Comparison of ENCODE assay signal across 30 mouse cellular contexts in the genomic region with DNA sequence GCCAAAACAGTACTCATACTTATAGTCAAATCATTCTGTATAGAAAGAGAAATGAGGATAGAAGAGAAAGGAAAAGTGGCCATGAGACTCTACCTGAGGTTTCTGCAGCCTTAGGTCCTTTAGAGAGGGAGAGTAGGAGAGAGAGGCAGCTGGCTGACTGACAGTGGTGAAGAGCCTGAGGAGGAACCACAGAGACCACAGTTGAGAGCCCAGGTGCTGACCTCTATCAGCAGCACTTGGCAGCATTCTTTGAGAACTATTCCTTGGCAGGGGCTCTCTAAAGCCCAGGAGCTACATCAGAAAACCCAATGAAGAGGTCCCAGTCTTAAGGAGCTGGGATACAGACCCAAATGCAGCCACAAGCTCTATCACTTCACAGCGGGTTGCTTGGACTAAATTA.
"Had no signal": no experiment of that assay in that cellular context is flagged by ENCODE, and none has a peak within 500 bp of the region (broad histone marks: within the 10 kb centered on the region; RNA-seq: fewer than 3 reads in every experiment).

No protein-coding gene starts in this region.

- H3K4me2 ChIP-seq: limb, embryonic 12.5 days; limb, embryonic 13.5 days; limb, embryonic 15.5 days; liver, embryonic 11.5 days; liver, embryonic 12.5 days; liver, embryonic 13.5 days; liver, embryonic 15.5 days; lung, embryonic 14.5 days; lung, embryonic 15.5 days; midbrain, embryonic 11.5 days; midbrain, embryonic 12.5 days; midbrain, embryonic 13.5 days; midbrain, embryonic 15.5 days had no signal

- DNase-seq: left cerebral cortex, postnatal 4 days; liver; liver, embryonic 13.5 days; liver, postnatal 0 days; lung, adult 18-20 months; lung, adult 2 months; lung, embryonic 14.5 days; lung, postnatal 10 days; lung, postnatal 14 days; lung, postnatal 36 days; lung, postnatal 4 days; midbrain, embryonic 14.5 days had no signal

- H3K36me3 ChIP-seq: limb, embryonic 10.5 days; limb, embryonic 12.5 days; limb, embryonic 13.5 days; limb, embryonic 15.5 days; liver, embryonic 12.5 days; liver, embryonic 13.5 days; liver, embryonic 15.5 days; lung, embryonic 15.5 days; midbrain, embryonic 10.5 days; midbrain, embryonic 12.5 days; midbrain, embryonic 13.5 days; midbrain, embryonic 15.5 days had no signal

- ATAC-seq: liver, embryonic 12.5 days; liver, postnatal 0 days; lung, postnatal 0 days; midbrain, embryonic 13.5 days; midbrain, embryonic 15.5 days; midbrain, embryonic 16.5 days had no signal

- H3K4me3 ChIP-seq: limb, embryonic 10.5 days; limb, embryonic 12.5 days; limb, embryonic 13.5 days; limb, embryonic 15.5 days; liver, embryonic 12.5 days; liver, embryonic 13.5 days; liver, embryonic 15.5 days; lung, embryonic 15.5 days; megakaryocyte, embryonic 14.5 days; midbrain, embryonic 10.5 days; midbrain, embryonic 12.5 days; midbrain, embryonic 13.5 days; midbrain, embryonic 15.5 days had no signal

- H3K9me3 ChIP-seq: limb, embryonic 10.5 days; limb, embryonic 12.5 days; limb, embryonic 13.5 days; limb, embryonic 15.5 days; liver, embryonic 12.5 days; liver, embryonic 13.5 days; liver, embryonic 15.5 days; lung, embryonic 15.5 days; megakaryocyte, embryonic 14.5 days; midbrain, embryonic 10.5 days; midbrain, embryonic 12.5 days; midbrain, embryonic 13.5 days; midbrain, embryonic 15.5 days had no signal

- H3K27me3 ChIP-seq: limb, embryonic 12.5 days; limb, embryonic 13.5 days; limb, embryonic 15.5 days; liver, embryonic 12.5 days; liver, embryonic 13.5 days; liver, embryonic 15.5 days; lung, embryonic 15.5 days; megakaryocyte, embryonic 14.5 days; midbrain, embryonic 12.5 days; midbrain, embryonic 13.5 days; midbrain, embryonic 15.5 days had no signal

- H3K9ac ChIP-seq: limb, embryonic 12.5 days; limb, embryonic 13.5 days; limb, embryonic 15.5 days; liver, embryonic 12.5 days; liver, embryonic 13.5 days; liver, embryonic 14.5 days; liver, embryonic 15.5 days; liver, postnatal 0 days; lung, embryonic 14.5 days; lung, embryonic 15.5 days; midbrain, embryonic 12.5 days; midbrain, embryonic 13.5 days; midbrain, embryonic 15.5 days had no signal

- H3K27ac ChIP-seq: limb, embryonic 10.5 days; limb, embryonic 12.5 days; limb, embryonic 13.5 days; limb, embryonic 15.5 days; liver, embryonic 12.5 days; liver, embryonic 13.5 days; liver, embryonic 14.5 days; liver, embryonic 15.5 days; lung, embryonic 15.5 days; macrophage; midbrain, embryonic 10.5 days; midbrain, embryonic 12.5 days; midbrain, embryonic 13.5 days; midbrain, embryonic 15.5 days had no signal

- H3K4me1 ChIP-seq: limb, embryonic 10.5 days; liver, embryonic 12.5 days; liver, embryonic 13.5 days; liver, embryonic 15.5 days; midbrain, embryonic 15.5 days had no signal
